Mouse (Mus musculus) T-helper 2 cell (primary cell): ENCODE measurements at regions not wholly inside any gene's neighbourhood (a gene's known extent, or its start where the extent isn't known, plus 50 kb on each side); places are given as distances from the start of the nearest gene placed in this dataset.

Experiments used
- in situ Hi-C: fragments of 300-600 bp; cut with MboI, MseI; formaldehyde crosslinking; loops from one replicate; pipeline ENCODE4 v1.15.1; 2025; ENCODE audit warnings: high pct_unique_total_duplicates

DNA sequence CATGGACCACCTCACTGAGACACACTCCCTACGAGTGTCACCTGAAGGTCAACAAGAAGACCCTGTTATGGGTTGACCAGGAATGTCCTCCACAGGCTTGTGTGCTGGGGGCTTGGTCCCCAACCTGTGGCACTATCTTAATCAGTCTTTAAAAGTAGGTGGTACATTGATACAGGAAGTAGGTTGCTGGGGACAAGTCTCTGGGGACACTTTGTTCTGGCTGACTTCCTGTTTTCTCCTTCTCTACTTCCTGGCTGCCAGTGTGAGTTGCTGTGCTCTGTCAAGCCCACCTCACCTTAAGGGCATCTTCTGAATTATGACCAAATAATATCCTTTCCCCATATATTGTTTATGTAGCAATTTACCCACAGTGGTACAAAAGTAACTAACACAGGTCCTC is 96.1 kb downstream of the Cct6b start:
- in situ Hi-C loops: no loop called here

GRCm38 (mm10) chr11:82664076-82664475 is 100.0 kb downstream of the Cct6b start:
- in situ Hi-C loops: no loop called here

GRCm38 (mm10) chr11:82662086-82662485 is 102.0 kb downstream of the Cct6b start:
- in situ Hi-C loops: no loop called here

GRCm38 (mm10) chr11:82651751-82652150 is 112.4 kb downstream of the Cct6b start:
- in situ Hi-C loops: no loop called here

DNA sequence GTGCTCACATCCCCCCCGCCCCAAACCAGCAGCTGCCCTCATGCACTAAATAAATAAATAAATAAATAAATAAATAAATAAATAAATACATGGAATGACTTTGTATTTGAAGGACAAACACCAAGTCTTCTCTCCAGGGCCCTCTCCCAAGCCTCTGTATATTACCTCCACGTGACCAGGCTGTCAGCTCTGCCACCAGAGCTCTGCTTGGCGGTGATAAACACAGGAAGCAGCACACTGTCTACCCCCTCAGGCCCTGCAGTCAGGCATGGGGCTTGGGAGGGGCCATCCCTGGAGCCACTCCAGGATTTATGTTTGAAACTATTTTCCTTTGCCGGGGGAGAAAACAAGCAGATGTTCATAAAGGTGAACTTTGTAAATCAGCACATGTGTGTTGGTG is 125.6 kb downstream of the Cct6b start:
- in situ Hi-C loops: no loop called here

GRCm38 (mm10) chr11:82632191-82632590 is 131.9 kb downstream of the Cct6b start:
- in situ Hi-C loops: no loop called here

DNA sequence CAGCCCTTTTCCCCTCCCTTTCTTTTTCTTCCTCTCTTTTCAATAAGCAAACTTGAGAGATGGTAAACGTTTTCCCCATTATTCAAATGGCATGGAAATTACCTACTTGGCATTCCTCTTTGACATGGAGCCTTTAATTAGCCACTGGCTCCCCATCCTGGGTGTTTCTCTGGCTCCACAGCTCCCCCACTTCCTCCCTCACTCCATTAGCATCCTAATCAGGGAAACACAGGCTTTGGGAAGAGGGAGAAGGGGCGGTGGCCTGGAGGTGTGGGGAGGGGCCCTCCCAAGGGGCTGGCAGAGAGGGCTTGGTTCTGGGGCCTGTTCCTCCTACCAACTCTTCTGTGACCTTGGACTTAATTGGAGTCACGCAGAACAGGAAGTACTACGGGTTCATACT is 132.7 kb downstream of the Cct6b start:
- in situ Hi-C loops: no loop called here

DNA sequence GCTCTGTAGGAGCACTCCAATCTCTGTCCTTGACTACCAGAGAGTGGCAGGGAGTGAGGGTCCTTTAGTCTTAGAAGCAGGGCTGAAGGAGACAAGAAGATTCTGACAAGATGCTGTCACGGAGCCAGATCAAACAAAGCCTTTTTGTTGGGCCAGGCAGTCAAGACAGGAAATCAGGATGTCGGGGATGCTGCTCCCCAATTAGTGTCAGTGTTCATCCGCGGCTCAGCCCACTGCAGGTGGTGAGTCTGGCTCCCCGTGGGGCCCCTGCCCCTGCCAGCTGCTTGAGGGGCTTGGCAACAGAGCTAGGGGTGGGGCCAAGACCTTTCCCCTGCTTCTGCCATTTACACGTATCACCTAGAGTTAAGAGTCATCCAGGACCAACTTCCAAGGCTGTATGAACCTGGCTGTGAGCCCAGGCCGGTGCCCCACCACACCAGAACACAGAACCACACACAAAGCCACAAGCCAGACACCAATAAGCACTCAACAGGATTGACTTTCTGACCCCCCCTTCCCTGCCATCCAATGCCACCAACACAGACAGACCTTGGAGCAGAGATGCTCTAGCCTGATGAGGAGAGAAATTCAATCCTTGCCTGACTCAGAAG is 137.5 kb downstream of the Cct6b start:
- in situ Hi-C loops: no loop called here

GRCm38 (mm10) chr11:82621061-82621460 is 143.1 kb downstream of the Cct6b start:
- in situ Hi-C loops: loop anchor here (25.0 kb wide), 1 partner anchor 266 kb away; the partner anchor contains the start of genes Fndc8 and Rad51d

- in situ Hi-C loops: loop anchor here (25.0 kb wide), 1 partner anchor 268 kb away; the partner anchor contains the start of genes Fndc8 and Rad51d
Measured at GRCm38 (mm10) chr11:82619418-82619817, 144.7 kb downstream of the Cct6b start.

GRCm38 (mm10) chr11:82618457-82618856 is 145.7 kb downstream of the Cct6b start:
- in situ Hi-C loops: loop anchor here (25.0 kb wide), 1 partner anchor 269 kb away; the partner anchor contains the start of genes Fndc8 and Rad51d

DNA sequence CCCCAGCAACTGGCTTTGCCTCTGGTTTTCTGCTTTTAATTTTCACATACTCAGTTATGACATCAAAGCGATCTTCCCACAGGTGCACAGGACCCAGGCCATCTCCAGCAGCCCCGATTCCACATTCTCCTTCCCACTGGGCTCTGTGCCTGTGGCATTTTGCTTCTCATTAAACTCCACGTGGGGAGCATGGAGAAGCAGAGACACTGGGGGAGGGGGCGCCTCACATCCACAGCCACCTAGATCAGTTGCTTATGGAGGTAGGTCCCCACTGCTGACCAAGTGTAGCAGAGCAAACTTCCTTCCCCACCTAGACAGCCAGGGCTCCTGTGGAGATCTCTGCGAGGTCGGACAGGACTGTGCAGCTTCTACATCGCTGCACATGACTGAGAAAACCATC is 147.3 kb downstream of the Cct6b start:
- in situ Hi-C loops: loop anchor here (25.0 kb wide), 1 partner anchor 270 kb away; the partner anchor contains the start of genes Fndc8 and Rad51d

GRCm38 (mm10) chr11:82614356-82614755 is 149.8 kb downstream of the Cct6b start:
- in situ Hi-C loops: loop anchor here (25.0 kb wide), 1 partner anchor 273 kb away; the partner anchor contains the start of genes Fndc8 and Rad51d

GRCm38 (mm10) chr11:82613503-82613902 is 150.6 kb downstream of the Cct6b start:
- in situ Hi-C loops: loop anchor here (25.0 kb wide), 1 partner anchor 274 kb away; the partner anchor contains the start of genes Fndc8 and Rad51d

DNA sequence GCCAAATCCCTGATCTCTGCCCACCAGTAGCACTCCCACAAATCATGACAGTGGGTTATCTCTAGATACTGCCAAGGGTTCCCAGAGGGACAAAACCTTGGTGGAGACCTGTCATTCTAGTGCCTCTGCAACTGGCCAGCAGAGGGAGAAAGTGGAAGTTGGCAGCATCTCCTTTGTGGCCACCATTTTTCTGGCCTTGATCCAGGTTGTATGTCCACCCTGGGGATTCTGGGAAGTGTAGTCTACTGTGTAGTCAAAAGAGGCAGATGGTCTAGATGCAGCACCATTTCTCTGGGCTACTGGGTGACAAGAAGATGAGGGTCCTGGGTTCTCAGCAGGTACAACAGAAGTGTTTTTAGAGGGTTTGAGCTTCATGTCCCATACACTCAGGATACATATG is 152.1 kb downstream of the Cct6b start:
- in situ Hi-C loops: loop anchor here (25.0 kb wide), 1 partner anchor 275 kb away; the partner anchor contains the start of genes Fndc8 and Rad51d

- in situ Hi-C loops: loop anchor here (25.0 kb wide), 1 partner anchor 278 kb away; the partner anchor contains the start of genes Fndc8 and Rad51d
Measured at GRCm38 (mm10) chr11:82608963-82609362, 155.2 kb downstream of the Cct6b start.

GRCm38 (mm10) chr11:82607661-82608060 is 156.5 kb downstream of the Cct6b start:
- in situ Hi-C loops: loop anchor here (25.0 kb wide), 1 partner anchor 280 kb away; the partner anchor contains the start of genes Fndc8 and Rad51d

- in situ Hi-C loops: loop anchor here (25.0 kb wide), 1 partner anchor 283 kb away; the partner anchor contains the start of genes Fndc8 and Rad51d
Measured at GRCm38 (mm10) chr11:82604251-82604835, 159.8 kb downstream of the Cct6b start.

GRCm38 (mm10) chr11:82602818-82603217 is 161.3 kb downstream of the Cct6b start:
- in situ Hi-C loops: loop anchor here (25.0 kb wide), 1 partner anchor 284 kb away; the partner anchor contains the start of genes Fndc8 and Rad51d

DNA sequence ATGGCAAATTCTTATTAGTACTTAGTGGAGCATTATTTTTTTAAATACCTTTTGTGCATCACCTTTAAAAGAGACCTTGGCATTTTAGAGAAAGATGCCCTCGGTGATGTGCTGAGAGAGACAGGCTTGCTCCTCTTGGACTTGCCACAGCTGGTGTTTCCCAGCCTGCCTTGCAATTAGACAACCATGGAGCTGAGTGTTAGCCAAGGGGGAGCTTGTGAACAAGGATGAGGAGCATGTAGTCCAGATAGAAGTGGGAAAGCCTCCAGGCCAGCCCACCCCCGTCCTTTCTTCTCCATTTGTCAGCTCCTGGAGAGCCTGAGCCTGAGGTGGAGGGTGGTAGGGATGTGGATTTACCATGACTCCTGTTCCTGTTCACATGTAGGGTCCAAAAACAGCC is 161.9 kb downstream of the Cct6b start:
- in situ Hi-C loops: loop anchor here (25.0 kb wide), 1 partner anchor 285 kb away; the partner anchor contains the start of genes Fndc8 and Rad51d

DNA sequence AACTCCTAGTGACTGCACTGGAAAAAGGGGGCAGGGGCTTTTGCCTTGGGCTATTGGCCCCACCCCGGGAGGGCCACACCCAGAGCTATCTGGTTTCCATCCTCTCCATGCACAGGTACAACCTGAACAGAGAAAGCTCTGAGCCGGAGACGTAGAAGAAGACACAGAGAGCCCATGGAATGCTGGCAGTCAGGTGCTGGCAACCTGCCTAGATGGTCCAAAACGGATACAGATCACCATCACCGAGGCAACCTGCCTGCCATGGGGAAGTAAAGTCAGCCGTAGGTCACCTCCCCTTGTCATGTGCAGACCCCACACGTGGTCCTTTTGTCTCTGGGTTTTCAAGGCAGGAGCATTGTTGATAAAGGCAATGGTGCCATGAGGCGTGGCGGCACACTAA is 164.0 kb downstream of the Cct6b start:
- in situ Hi-C loops: loop anchor here (25.0 kb wide), 1 partner anchor 287 kb away; the partner anchor contains the start of genes Fndc8 and Rad51d

- in situ Hi-C loops: no loop called here
Measured at GRCm38 (mm10) chr11:82597757-82598156, 166.4 kb downstream of the Cct6b start.
